Comparison of ENCODE assay signal across 8 mouse cellular contexts in the genomic region with DNA sequence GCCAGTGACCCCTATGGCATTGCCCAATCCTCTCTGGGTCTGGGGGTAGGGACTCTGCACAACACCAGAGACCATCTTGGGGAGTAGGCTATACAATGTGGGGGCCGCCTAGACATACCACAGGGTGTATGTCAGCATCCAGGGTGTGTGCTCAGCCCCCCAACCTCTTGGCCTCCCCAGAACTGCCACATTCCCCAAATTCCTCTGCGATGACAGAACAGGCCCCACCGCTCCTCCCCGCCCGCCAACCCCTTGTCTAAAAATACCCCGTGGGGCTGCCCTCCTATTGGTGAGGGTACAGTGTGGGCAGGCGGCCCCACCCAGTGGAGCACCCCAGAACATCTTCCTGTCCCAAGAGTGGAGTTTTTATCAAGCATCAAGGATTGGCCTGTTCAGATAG. TPM values are rescaled to one million over a fixed set of nuclear protein-coding genes. Genes with fewer than 3 reads are reported as not detected.
DNase-seq lines count a peak whose midpoint lies in the region; ATAC-seq lines count a peak whose summit lies in the region.

No protein-coding gene starts in this region.

- H3K4me1 ChIP-seq in kidney, embryonic 16.5 days (ENCODE audit: insufficient read depth, low read length) = peaks cover 50% of the 10 kb centered on the region
- peaks cover 11% of the 10 kb centered on the region for H3K4me1 ChIP-seq in forebrain, embryonic 14.5 days (ENCODE audit: control insufficient read depth, insufficient read depth, low read length)
- H3K4me1 ChIP-seq in limb, embryonic 13.5 days = peaks cover 53% of the 10 kb centered on the region
- H3K4me1 ChIP-seq in neural tube, embryonic 13.5 days (replicated peaks) = peaks cover 31% of the 10 kb centered on the region

- no peak for ATAC-seq in kidney, embryonic 16.5 days (ENCODE audit: low FRiP score, low TSS enrichment)
- ATAC-seq in forebrain, embryonic 14.5 days = peak; percentile 33
- no peak; the same call in 1 of the 2 replicates for ATAC-seq in limb, embryonic 13.5 days (ENCODE audit: low FRiP score, low read depth)
- ATAC-seq in neural tube, embryonic 13.5 days (ENCODE audit: low read depth) = 0 out of 2 replicates have a peak, but pooled peaks have one; percentile 34

- no peaks in the 10 kb centered on the region for H3K9me3 ChIP-seq in kidney, embryonic 16.5 days (ENCODE audit: low read length)
- no peaks in the 10 kb centered on the region for H3K9me3 ChIP-seq in forebrain, embryonic 14.5 days (replicated peaks; ENCODE audit: control insufficient read depth, low read length)
- H3K9me3 ChIP-seq in limb, embryonic 13.5 days = no peaks in the 10 kb centered on the region
- H3K9me3 ChIP-seq in neural tube, embryonic 13.5 days = no peaks in the 10 kb centered on the region

- WGBS in kidney, embryonic 16.5 days = 70% methylated on average over 7 of the region's 7 CpGs
- 78% methylated on average over 7 of the region's 7 CpGs for WGBS in forebrain, embryonic 14.5 days
- WGBS in limb, embryonic 13.5 days = 68% methylated on average over 7 of the region's 7 CpGs
- 77% methylated on average over 7 of the region's 7 CpGs for WGBS in neural tube, embryonic 13.5 days

- H3K27me3 ChIP-seq in kidney, embryonic 16.5 days (ENCODE audit: insufficient read depth, low read length) = no peaks in the 10 kb centered on the region
- no peaks in the 10 kb centered on the region for H3K27me3 ChIP-seq in forebrain, embryonic 14.5 days (replicated peaks; ENCODE audit: control insufficient read depth, insufficient read depth, low read length)
- no peaks in the 10 kb centered on the region for H3K27me3 ChIP-seq in limb, embryonic 13.5 days
- peaks cover 13% of the 10 kb centered on the region for H3K27me3 ChIP-seq in neural tube, embryonic 13.5 days

- H3K9ac ChIP-seq in kidney, embryonic 16.5 days (replicated peaks; ENCODE audit: low read length) = peak overlapping the region; percentile 52
- H3K9ac ChIP-seq in forebrain, embryonic 14.5 days (ENCODE audit: low read length) = peak overlapping the region; percentile 49
- H3K9ac ChIP-seq in limb, embryonic 13.5 days = peak overlapping the region; percentile 58
- peak overlapping the region; percentile 62; the same call in 1 of the 2 replicates for H3K9ac ChIP-seq in neural tube, embryonic 13.5 days

- H3K4me3 ChIP-seq in kidney, embryonic 16.5 days (ENCODE audit: low read length) = peak overlapping the region; percentile 20; the same call in 1 of the 2 replicates
- no peak overlapping the region for H3K4me3 ChIP-seq in forebrain, embryonic 14.5 days (ENCODE audit: low read depth, low read length)
- peak overlapping the region; percentile 25; the same call in 1 of the 2 replicates for H3K4me3 ChIP-seq in limb, embryonic 13.5 days
- no peak overlapping the region for H3K4me3 ChIP-seq in neural tube, embryonic 13.5 days

- H3K36me3 ChIP-seq in kidney, embryonic 16.5 days (ENCODE audit: insufficient read depth, low read length) = peaks cover 31% of the 10 kb centered on the region
- no peaks in the 10 kb centered on the region for H3K36me3 ChIP-seq in forebrain, embryonic 14.5 days (ENCODE audit: control insufficient read depth, insufficient read depth, low read length)
- peaks cover 53% of the 10 kb centered on the region for H3K36me3 ChIP-seq in limb, embryonic 13.5 days
- no peaks in the 10 kb centered on the region for H3K36me3 ChIP-seq in neural tube, embryonic 13.5 days

- DNase-seq in kidney, postnatal 10 days = no peak
- no peak for DNase-seq in forebrain, embryonic 14.5 days (ENCODE audit: low spot score)
- no peak for DNase-seq in ovary, postnatal 36 days (ENCODE audit: low spot score)
- DNase-seq in urinary bladder, postnatal 36 days (ENCODE audit: low spot score in 2 of 2) = no peak
- DNase-seq in urinary bladder, postnatal 25 days (ENCODE audit: low spot score) = no peak

- H3K4me2 ChIP-seq in kidney, embryonic 16.5 days (replicated peaks; ENCODE audit: low read depth, low read length) = peak overlapping the region; percentile 51
- peak overlapping the region; percentile 50 for H3K4me2 ChIP-seq in forebrain, embryonic 14.5 days (ENCODE audit: low read length)
- peak overlapping the region; percentile 60 for H3K4me2 ChIP-seq in limb, embryonic 13.5 days (replicated peaks)
- peak overlapping the region; percentile 55 for H3K4me2 ChIP-seq in neural tube, embryonic 13.5 days

- H3K27ac ChIP-seq in kidney, embryonic 16.5 days (ENCODE audit: low read length) = peak overlapping the region; percentile 75
- H3K27ac ChIP-seq in forebrain, embryonic 14.5 days (ENCODE audit: low read depth, low read length) = 0 out of 2 replicates have a peak overlapping the region, but pooled peaks have one; percentile 14
- H3K27ac ChIP-seq in limb, embryonic 13.5 days = peak overlapping the region; percentile 40; the same call in 1 of the 2 replicates
- H3K27ac ChIP-seq in neural tube, embryonic 13.5 days (replicated peaks) = no peak overlapping the region

RNA-seq across cellular contexts. Expression of a gene that starts 10.0 kb away (rescaled TPM):
- 10.7 and 11.5 TPM in 2 replicates for polyA plus RNA-seq in kidney, embryonic 16.5 days (2015; fragmentation: Nextera tagmentation; extraction: Ambion mirVana)
- 1.8 and 2.4 TPM in 2 replicates for polyA plus RNA-seq in forebrain, embryonic 14.5 days (2014; fragmentation: Nextera tagmentation; extraction: Ambion mirVana)
- polyA plus RNA-seq in limb, embryonic 13.5 days (2015; fragmentation: Nextera tagmentation; extraction: Ambion mirVana) = 14.9 and 15.4 TPM in 2 replicates
- 2.1 and 2.8 TPM in 2 replicates for polyA plus RNA-seq in neural tube, embryonic 13.5 days (2015; fragmentation: Nextera tagmentation; extraction: Ambion mirVana)

RNA-seq across cellular contexts. Expression of a gene that starts 12.3 kb away (rescaled TPM):
- polyA plus RNA-seq in kidney, embryonic 16.5 days (2015; fragmentation: Nextera tagmentation; extraction: Ambion mirVana) = 543 and 653 TPM in 2 replicates
- 360 and 532 TPM in 2 replicates for polyA plus RNA-seq in forebrain, embryonic 14.5 days (2014; fragmentation: Nextera tagmentation; extraction: Ambion mirVana)
- polyA plus RNA-seq in limb, embryonic 13.5 days (2015; fragmentation: Nextera tagmentation; extraction: Ambion mirVana) = 580 and 609 TPM in 2 replicates
- polyA plus RNA-seq in neural tube, embryonic 13.5 days (2015; fragmentation: Nextera tagmentation; extraction: Ambion mirVana) = 381 and 408 TPM in 2 replicates

RNA-seq across cellular contexts. Expression of a gene that starts 24.4 kb away (rescaled TPM):
- polyA plus RNA-seq in kidney, embryonic 16.5 days (2015; fragmentation: Nextera tagmentation; extraction: Ambion mirVana) = 6.4 and 8.7 TPM in 2 replicates
- polyA plus RNA-seq in forebrain, embryonic 14.5 days (2014; fragmentation: Nextera tagmentation; extraction: Ambion mirVana) = 1.3 and 1.5 TPM in 2 replicates
- polyA plus RNA-seq in limb, embryonic 13.5 days (2015; fragmentation: Nextera tagmentation; extraction: Ambion mirVana) = 7.1 and 7.5 TPM in 2 replicates
- polyA plus RNA-seq in neural tube, embryonic 13.5 days (2015; fragmentation: Nextera tagmentation; extraction: Ambion mirVana) = 2.7 and 2.8 TPM in 2 replicates

RNA-seq across cellular contexts. Expression of a gene that starts 27.3 kb away (rescaled TPM):
- 32.3 and 34.0 TPM in 2 replicates for polyA plus RNA-seq in kidney, embryonic 16.5 days (2015; fragmentation: Nextera tagmentation; extraction: Ambion mirVana)
- polyA plus RNA-seq in forebrain, embryonic 14.5 days (2014; fragmentation: Nextera tagmentation; extraction: Ambion mirVana) = 21.7 and 24.5 TPM in 2 replicates
- 36.0 and 37.3 TPM in 2 replicates for polyA plus RNA-seq in limb, embryonic 13.5 days (2015; fragmentation: Nextera tagmentation; extraction: Ambion mirVana)
- 23.2 and 23.3 TPM in 2 replicates for polyA plus RNA-seq in neural tube, embryonic 13.5 days (2015; fragmentation: Nextera tagmentation; extraction: Ambion mirVana)

Comparison
In these comparisons a context has a peak if more than half of its experiments do, and no peak if none do; other contexts are left out.
1. ATAC-seq: peak in forebrain, embryonic 14.5 days (single experiment) and neural tube, embryonic 13.5 days (single experiment); none in kidney, embryonic 16.5 days (single experiment) and limb, embryonic 13.5 days (single experiment).
2. H3K4me3 ChIP-seq: peak in kidney, embryonic 16.5 days (single experiment) and limb, embryonic 13.5 days (single experiment); none in forebrain, embryonic 14.5 days (single experiment) and neural tube, embryonic 13.5 days (single experiment).
3. Peak in every context shown above with its lines, with median percentiles within 50 percentile points of each other: H3K4me2 ChIP-seq and H3K9ac ChIP-seq.